Comparison of ENCODE assay signal across 8 mouse cellular contexts in the genomic region with DNA sequence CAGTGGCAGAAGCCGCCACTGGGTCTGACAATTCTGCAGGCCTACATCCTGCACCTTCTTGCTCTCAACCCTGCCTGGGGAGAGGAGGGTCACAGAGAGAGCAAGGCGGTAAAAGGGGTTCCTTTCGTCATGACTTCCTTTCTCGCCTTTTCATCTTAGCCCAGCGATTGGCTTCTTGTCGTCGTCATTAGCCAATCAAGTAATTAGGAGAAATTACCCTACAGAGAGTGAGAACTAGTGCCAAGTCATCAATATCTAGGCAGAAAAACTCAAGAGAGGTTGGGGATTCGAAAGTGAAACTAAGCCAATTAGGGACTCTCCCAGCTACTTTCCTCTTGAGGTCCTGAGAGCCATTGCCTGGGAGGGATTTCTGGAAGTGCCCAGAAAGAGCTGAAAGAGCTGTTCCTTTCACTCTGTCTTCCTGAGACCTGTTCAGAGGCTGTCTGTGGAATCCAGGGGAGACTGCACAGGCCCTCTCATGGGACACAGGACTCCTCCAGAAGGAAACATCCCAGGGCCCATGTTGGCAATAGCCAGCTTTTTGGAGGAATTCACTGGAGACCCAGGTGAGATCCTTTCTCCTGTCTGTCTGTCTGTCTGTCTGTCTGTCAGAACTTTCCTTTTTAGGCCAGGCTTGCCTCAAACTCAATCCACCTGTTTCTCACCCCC. TPM values are rescaled to one million over a fixed set of nuclear protein-coding genes. Genes with fewer than 3 reads are reported as not detected.
DNase-seq lines count a peak whose midpoint lies in the region; ATAC-seq and TF ChIP-seq lines count a peak whose summit lies in the region.
"Not testable (repeated sequence)": the region's sequence is repeated elsewhere in the genome, so short reads cannot be mapped to it uniquely, and the experiment has no call there.

Gene Gm19684, plus strand, starts transcription at position 327 of the 669 bp plus-strand sequence.

- peak within 1 kb of the TSS; percentile 26; the same call in 1 of the 2 replicates for H3K4me2 ChIP-seq in forebrain, postnatal 0 days (ENCODE audit: low read depth)

- not testable (repeated sequence) for TF ChIP-seq CTCF in forebrain, postnatal 0 days (IDR thresholded peaks at IDR 0.05; ENCODE audit: low read depth); lung, adult 2 months (IDR thresholded peaks at IDR 0.05; ENCODE audit: insufficient read depth, low read length); thymus, adult 2 months (IDR thresholded peaks at IDR 0.05; ENCODE audit: borderline replicate concordance, control insufficient read depth, extremely low read depth, insufficient read depth, low read length, poor library complexity)

- not testable (repeated sequence) for DNase-seq in ES-E14 (ENCODE audit: low read depth, low spot score); hindbrain, embryonic 10.5 days (ENCODE audit: low spot score)
- peak; percentile 32 for DNase-seq in c-Kit-positive CD71-positive TER-119-negative erythroid progenitor cells, embryonic 14.5 days (ENCODE audit: low read depth)
- peak; percentile 43 for DNase-seq in forebrain, postnatal 0 days
- DNase-seq in kidney, postnatal 36 days, result peak; percentile 52 to 79
- DNase-seq in lung, adult 2 months, result peak; percentile 46
- DNase-seq in natural killer cell, adult 2 months (ENCODE audit: low spot score in 2 of 2), result peak; percentile 86 to 90
- DNase-seq in thymus, adult 2 months, result peak; percentile 80

- in situ Hi-C loops in ES-E14 (cut with MboI; ENCODE audit: low sequenced_read_pairs in 2 of 2, unreplicated experiment in 2 of 2), result loop anchor here in 1 of 2 experiments (10.0 to 25.0 kb wide), 2 partner anchors 57 to 134 kb away; partner anchors contain the start of genes Gnl1 and Prr3

- peak; percentile 87 for ATAC-seq in forebrain, postnatal 0 days

- H3K9me3 ChIP-seq in ES-E14 (ENCODE audit: control insufficient read depth, insufficient read depth, low read depth, low read length); forebrain, postnatal 0 days (ENCODE audit: low read length); hindbrain, embryonic 10.5 days: not testable (repeated sequence)

- not testable (repeated sequence) for H3K36me3 ChIP-seq in ES-E14 (ENCODE audit: control insufficient read depth, insufficient read depth, low read length, poor library complexity, severe bottlenecking); forebrain, postnatal 0 days (ENCODE audit: insufficient read depth); hindbrain, embryonic 10.5 days; thymus, adult 2 months (ENCODE audit: control insufficient read depth, insufficient read depth, low read length)

- peak; percentile 87; the same call in 1 of the 2 replicates for TF ChIP-seq POLR2A in lung, adult 2 months (IDR thresholded peaks at IDR 0.05; ENCODE audit: borderline replicate concordance, extremely low read depth, low read depth, low read length)
- peak; percentile 98 for TF ChIP-seq POLR2A in thymus, adult 2 months (IDR thresholded peaks at IDR 0.05; ENCODE audit: control insufficient read depth, extremely low read depth, insufficient read depth, low read length, poor library complexity)

- not testable (repeated sequence) for H3K9ac ChIP-seq in ES-E14 (ENCODE audit: insufficient read depth, low read depth, low read length, poor library complexity, severe bottlenecking); forebrain, postnatal 0 days

- WGBS in forebrain, postnatal 0 days, result 8% methylated on average over 8 of the region's 8 CpGs
- WGBS in hindbrain, embryonic 10.5 days, result 12% methylated on average over 8 of the region's 8 CpGs
- 2% methylated on average over 8 of the region's 8 CpGs for WGBS in lung, adult 2 months
- 1% methylated on average over 8 of the region's 8 CpGs for WGBS in thymus, adult 2 months

- H3K27ac ChIP-seq in ES-E14 (ENCODE audit: insufficient read depth, low read depth, low read length, poor library complexity, severe bottlenecking); forebrain, postnatal 0 days (ENCODE audit: low read depth, low read length); hindbrain, embryonic 10.5 days: not testable (repeated sequence)
- H3K27ac ChIP-seq in thymus, adult 2 months (ENCODE audit: control insufficient read depth, insufficient read depth, low read length), result peak within 1 kb of the TSS; percentile 65

- H3K27me3 ChIP-seq in forebrain, postnatal 0 days (ENCODE audit: insufficient read depth, low read length); thymus, adult 2 months (ENCODE audit: control insufficient read depth, insufficient read depth, low read length): not testable (repeated sequence)
- peaks cover 51% of the 10 kb centered on the region for H3K27me3 ChIP-seq in hindbrain, embryonic 10.5 days (ENCODE audit: insufficient read depth, poor library complexity, severe bottlenecking)

- H3K4me3 ChIP-seq in ES-E14 (ENCODE audit: insufficient read depth in 1 of 2, low read depth in 1 of 2, low read length in 2 of 2, poor library complexity in 1 of 2, severe bottlenecking in 1 of 2), result not testable (repeated sequence)
- 0 out of 2 replicates have a peak within 1 kb of the TSS, but pooled peaks have one; percentile 12 for H3K4me3 ChIP-seq in forebrain, postnatal 0 days (ENCODE audit: low read depth, low read length)
- 0 out of 2 replicates have a peak within 1 kb of the TSS, but pooled peaks have one; percentile 6 for H3K4me3 ChIP-seq in hindbrain, embryonic 10.5 days
- peak within 1 kb of the TSS; percentile 61 for H3K4me3 ChIP-seq in lung, adult 2 months (replicated peaks; ENCODE audit: extremely low read depth, low read depth, low read length)
- H3K4me3 ChIP-seq in thymus, adult 2 months (ENCODE audit: control insufficient read depth, insufficient read depth, low read length), result peak within 1 kb of the TSS; percentile 55

- not testable (repeated sequence) for H3K4me1 ChIP-seq in ES-E14 (ENCODE audit: control insufficient read depth in 2 of 2, insufficient read depth in 2 of 2, low read length in 2 of 2, poor library complexity in 1 of 2); forebrain, postnatal 0 days (ENCODE audit: insufficient read depth); hindbrain, embryonic 10.5 days (replicated peaks); lung, adult 2 months (ENCODE audit: control insufficient read depth, insufficient read depth, low read length)
- peaks cover 32% of the 10 kb centered on the region for H3K4me1 ChIP-seq in thymus, adult 2 months (replicated peaks; ENCODE audit: control insufficient read depth, insufficient read depth, low read length)

TF ChIP-seq in ES-E14, 5 proteins besides CTCF, POLR2A, EP300 and RAD21:
- TF ChIP-seq CHD2 (IDR thresholded peaks at IDR 0.05; ENCODE audit: low read depth, low read length), result 0 out of 2 replicates have a peak, but pooled peaks have one; percentile 43
- TF ChIP-seq MAFK (IDR thresholded peaks at IDR 0.05; ENCODE audit: insufficient read depth, low read depth, low read length), result peak; percentile 68; the same call in 1 of the 2 replicates
TF ChIP-seq in ES-E14: peak in this region for 2; not testable (repeated sequence) for 3.

RNA-seq across cellular contexts. Expression of gene Gm19684, which starts in this region (rescaled TPM):
- not detected in 2 replicates for total RNA-seq in ES-E14 (2012; rRNA removed)
- total RNA-seq in forebrain, postnatal 0 days (2014; rRNA removed), result not detected in 2 replicates
- polyA plus RNA-seq in forebrain, postnatal 0 days (2015; fragmentation: Nextera tagmentation; extraction: Ambion mirVana), result not detected in 2 replicates
- polyA plus RNA-seq in hindbrain, embryonic 10.5 days (2016; fragmentation: Nextera tagmentation; extraction: Ambion mirVana), result not detected in 2 replicates
- 0.22 and 0.29 TPM in 2 replicates for polyA plus RNA-seq in lung, adult 2 months (2012; rRNA removed)
- polyA plus RNA-seq in thymus, adult 2 months (2012; rRNA removed), result 1.4 and 1.7 TPM in 2 replicates

Comparison
In these comparisons a context has a peak if more than half of its experiments do, and no peak if none do; other contexts are left out.
1. Peak in DNase-seq, ATAC-seq, H3K4me3 ChIP-seq and H3K4me2 ChIP-seq in forebrain, postnatal 0 days; RNA of the gene not detected or under 1 TPM.
2. Peak in DNase-seq and H3K4me3 ChIP-seq in lung, adult 2 months; RNA of the gene not detected or under 1 TPM.